In the genomic region with DNA sequence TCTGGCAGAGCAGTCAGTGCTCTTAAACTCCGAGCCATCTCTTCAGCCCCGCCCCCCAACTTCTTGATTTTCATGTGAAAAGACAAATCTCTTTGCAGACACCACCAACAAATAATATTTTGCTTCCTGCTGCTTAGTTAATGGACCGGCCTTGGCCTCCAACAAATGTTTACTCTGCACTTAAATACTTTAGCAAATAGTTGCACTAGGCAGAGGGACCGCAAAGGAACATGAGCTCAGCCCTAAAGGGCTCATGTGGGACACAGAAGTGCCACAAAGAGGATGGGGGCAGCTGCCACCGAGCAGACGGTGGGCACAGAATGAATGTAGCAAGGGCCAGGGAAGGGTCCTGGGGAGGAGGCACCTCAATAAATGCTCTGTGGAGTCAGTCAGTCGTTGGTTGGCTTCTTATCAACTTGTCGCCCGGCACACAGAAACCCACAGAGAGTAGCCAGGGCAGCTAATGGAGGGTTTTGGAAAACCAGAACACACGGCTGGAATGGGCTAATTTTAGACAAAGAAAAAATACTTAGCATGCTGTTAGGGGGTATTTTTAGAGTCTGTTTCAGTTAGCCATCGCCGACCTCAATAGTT, we compare ENCODE assay signal across 8 mouse cellular contexts. TPM values are rescaled to one million over a fixed set of nuclear protein-coding genes. Genes with fewer than 3 reads are reported as not detected.
DNase-seq lines count a peak whose midpoint lies in the region; ATAC-seq lines count a peak whose summit lies in the region.
"Had no signal": no experiment of that assay in that cellular context is flagged by ENCODE, and none has a peak within 500 bp of the region (broad histone marks: within the 10 kb centered on the region; RNA-seq: fewer than 3 reads in every experiment).

No protein-coding gene starts in this region.

- DNase-seq in urinary bladder, postnatal 14 days (ENCODE audit: low spot score), result peak; percentile 59
- DNase-seq in urinary bladder, postnatal 36 days (ENCODE audit: low spot score in 2 of 2), result no peak
- DNase-seq in lung, adult 18-20 months, result peak; percentile 66 to 80
- no peak for DNase-seq in thymus, postnatal 0 days (ENCODE audit: low spot score)
- DNase-seq in B cell, adult 2 months, result no peak

- H3K9ac ChIP-seq in heart, embryonic 16.5 days (ENCODE audit: low read length), result peak overlapping the region; percentile 74

- H3K27ac ChIP-seq in heart, embryonic 16.5 days (ENCODE audit: low read length), result peak overlapping the region; percentile 99
- H3K27ac ChIP-seq: macrophage had no signal

- peak overlapping the region; percentile 60 for H3K4me2 ChIP-seq in heart, embryonic 16.5 days (ENCODE audit: low read depth, low read length)

- peak overlapping the region; percentile 16 for H3K4me3 ChIP-seq in heart, embryonic 16.5 days (ENCODE audit: low read length)

- no peaks in the 10 kb centered on the region for H3K9me3 ChIP-seq in heart, embryonic 16.5 days (replicated peaks; ENCODE audit: control insufficient read depth, low read length)

- 17% methylated on average over 12 of the region's 12 CpGs for WGBS in heart, embryonic 16.5 days

- ATAC-seq in heart, embryonic 16.5 days (replicated peaks; ENCODE audit: extremely low read depth, insufficient read depth, low FRiP score), result peak; percentile 19
- ATAC-seq in inflammation-experienced regulatory T-cells, adult 6 months, result no peak

- peaks cover 92% of the 10 kb centered on the region for H3K4me1 ChIP-seq in heart, embryonic 16.5 days (ENCODE audit: control insufficient read depth, insufficient read depth, low read length)

- H3K27me3 ChIP-seq in heart, embryonic 16.5 days (ENCODE audit: control insufficient read depth, insufficient read depth, low read length), result no peaks in the 10 kb centered on the region

- no peaks in the 10 kb centered on the region for H3K36me3 ChIP-seq in heart, embryonic 16.5 days (ENCODE audit: control insufficient read depth, insufficient read depth)

RNA-seq across cellular contexts. Expression of gene Rassf3, which starts 44.0 kb away (rescaled TPM):
- polyA plus RNA-seq in heart, embryonic 16.5 days (2015; fragmentation: Nextera tagmentation; extraction: Ambion mirVana), result 24.1 and 24.8 TPM in 2 replicates
- polyA plus RNA-seq in inflammation-experienced regulatory T-cells, adult 6 months (2017; shearing (Covaris generic)), result 1 to 10 TPM; 6.1 to 6.8 (median 6.2) TPM
- 6.1 and 6.2 TPM in 2 replicates for polyA plus RNA-seq in thymus, postnatal 0 days (2015; fragmentation: Nextera tagmentation; extraction: Ambion mirVana)

Comparison
In these comparisons a context has a peak if more than half of its experiments do, and no peak if none do; other contexts are left out.
1. DNase-seq: peak in urinary bladder, postnatal 14 days (single experiment) and lung, adult 18-20 months (2 of 2); none in urinary bladder, postnatal 36 days (0 of 2), thymus, postnatal 0 days (single experiment) and B cell, adult 2 months (0 of 2).